Mouse (Mus musculus) thymus, adult 18-20 months (tissue): ENCODE measurements around the gene Lpcat3.

Source experiments
- DNase-seq, 2 experiments: peaks; one replicate each; pipeline ENCODE4 v3.0.0; 2022; ENCODE audit warnings: mixed read lengths in 2 of 2

The Lpcat3 gene

GRCm38 (mm10) chr6:124706061-124706627 is 43.3 kb downstream of the Lpcat3 start:
- DNase-seq, result no peak

GRCm38 (mm10) chr6:124708289-124708889 is 45.6 kb downstream of the Lpcat3 start:
- no peak for DNase-seq

GRCm38 (mm10) chr6:124711824-124712782 is 49.3 kb downstream of the Lpcat3 start, which contains the start of the genes Emg1 and Phb2:
Gene Emg1, minus strand, starts transcription at chr6:124712178.
Gene Phb2, plus strand, starts transcription at chr6:124712336.
- DNase-seq, result peak; percentile 93 to 96

- no peak for DNase-seq
Observed at GRCm38 (mm10) chr6:124712918-124713317, 50.1 kb downstream of the Lpcat3 start.

DNA sequence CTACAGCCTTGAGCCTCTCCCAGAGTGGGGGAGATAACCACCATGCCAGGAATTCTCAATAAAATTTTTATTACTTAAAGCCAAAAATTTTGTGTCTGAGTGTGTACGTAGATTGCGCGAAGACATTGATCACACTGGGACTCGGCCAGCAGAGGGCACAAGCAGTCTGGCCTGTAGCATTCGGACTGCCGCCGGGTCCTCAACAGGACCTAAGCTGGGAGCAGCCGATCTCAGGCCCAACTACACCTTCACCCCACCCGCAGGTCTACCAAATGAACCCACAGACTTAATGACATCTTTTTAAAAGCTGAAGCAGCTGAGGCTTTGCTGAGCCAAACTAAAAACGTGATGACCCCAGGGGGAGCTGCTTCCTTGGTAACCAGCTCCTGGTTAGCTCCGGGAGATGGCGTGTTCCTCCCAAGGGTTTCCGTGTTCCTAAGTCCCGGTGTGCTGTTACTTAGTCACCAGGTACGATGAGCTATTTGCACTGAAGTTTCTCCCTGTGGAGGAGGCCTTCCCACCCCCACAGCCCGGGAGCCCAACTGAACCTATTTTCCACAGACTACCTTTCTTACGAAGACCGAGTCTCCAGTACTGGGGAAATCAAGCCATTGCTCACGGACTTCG is 54.1 kb downstream of the Lpcat3 start:
- no peak for DNase-seq

- DNase-seq, result no peak
Observed at GRCm38 (mm10) chr6:124717968-124718367, 55.1 kb downstream of the Lpcat3 start.

GRCm38 (mm10) chr6:124718703-124719102 is 55.9 kb downstream of the Lpcat3 start:
- DNase-seq, result no peak

GRCm38 (mm10) chr6:124719354-124719978 is 56.6 kb downstream of the Lpcat3 start:
- DNase-seq, result no peak

- DNase-seq, result peak in 1 of 2 experiments; percentile 59
Observed at GRCm38 (mm10) chr6:124720904-124721303, 58.1 kb downstream of the Lpcat3 start.

GRCm38 (mm10) chr6:124722876-124723473 is 60.1 kb downstream of the Lpcat3 start:
- DNase-seq, result no peak

DNA sequence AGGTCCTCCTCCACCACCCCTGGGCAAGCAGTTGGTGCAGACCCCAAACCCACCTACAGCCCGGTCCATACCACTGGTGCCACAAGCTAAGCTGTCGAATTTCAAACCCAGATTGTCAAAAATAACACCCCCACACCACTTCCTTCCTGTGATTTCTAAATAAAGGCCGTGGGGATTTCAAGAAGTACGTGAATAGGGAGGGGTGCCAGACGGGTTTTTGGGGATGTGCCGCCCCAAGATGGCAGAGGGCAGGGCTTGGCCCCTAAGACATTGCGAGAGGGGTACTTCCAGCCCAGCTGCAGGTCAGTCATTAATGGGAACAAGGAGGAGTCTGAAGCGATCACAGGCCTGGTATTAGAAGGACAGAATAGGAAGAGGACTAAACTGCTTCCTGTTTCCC is 60.7 kb downstream of the Lpcat3 start:
- no peak for DNase-seq

DNA sequence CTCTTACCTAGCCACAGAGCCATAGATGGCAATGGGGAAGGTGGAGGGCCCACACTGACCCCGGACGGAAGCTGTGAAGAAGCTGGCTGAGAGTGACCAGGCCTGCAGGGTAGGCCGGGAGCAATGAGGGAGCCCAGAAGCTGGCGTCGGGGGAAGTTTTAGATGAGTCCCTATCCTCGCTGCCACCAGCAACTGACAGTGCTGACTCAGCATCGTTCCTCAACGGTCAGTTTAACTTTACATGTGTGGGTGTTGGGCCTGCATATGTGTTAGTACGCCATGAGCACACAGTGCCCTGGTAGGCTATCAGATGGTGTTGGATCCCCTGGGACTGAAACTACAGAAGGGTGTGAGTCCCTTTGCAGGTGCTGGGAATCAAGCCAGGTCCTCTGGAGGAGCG is 61.6 kb downstream of the Lpcat3 start:
- DNase-seq, result no peak

DNA sequence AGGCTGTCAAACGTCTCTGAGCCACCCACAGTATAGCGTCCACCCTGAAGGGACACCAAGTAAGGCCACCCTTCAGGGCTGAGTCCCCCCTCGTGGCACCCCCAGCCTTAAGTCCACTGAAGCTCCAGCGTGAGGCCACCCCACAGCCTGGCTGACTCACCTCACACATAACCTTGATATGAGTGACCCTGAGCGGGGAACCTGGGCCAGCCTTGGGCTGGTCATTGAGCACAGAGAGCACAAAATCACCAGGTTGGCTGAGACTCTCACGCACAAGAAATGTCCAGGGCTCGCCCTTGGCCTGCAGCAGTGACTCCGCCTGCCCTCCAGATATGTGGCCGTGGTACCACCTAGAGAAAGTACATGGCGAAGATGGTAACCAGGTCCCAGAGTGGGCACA is 65.8 kb downstream of the Lpcat3 start:
- DNase-seq, result no peak

GRCm38 (mm10) chr6:124729850-124730705 is 67.3 kb downstream of the Lpcat3 start:
- DNase-seq, result peak in 1 of 2 experiments; percentile 70

GRCm38 (mm10) chr6:124731038-124731437 is 68.2 kb downstream of the Lpcat3 start:
- DNase-seq, result peak in 1 of 2 experiments; percentile 9

DNA sequence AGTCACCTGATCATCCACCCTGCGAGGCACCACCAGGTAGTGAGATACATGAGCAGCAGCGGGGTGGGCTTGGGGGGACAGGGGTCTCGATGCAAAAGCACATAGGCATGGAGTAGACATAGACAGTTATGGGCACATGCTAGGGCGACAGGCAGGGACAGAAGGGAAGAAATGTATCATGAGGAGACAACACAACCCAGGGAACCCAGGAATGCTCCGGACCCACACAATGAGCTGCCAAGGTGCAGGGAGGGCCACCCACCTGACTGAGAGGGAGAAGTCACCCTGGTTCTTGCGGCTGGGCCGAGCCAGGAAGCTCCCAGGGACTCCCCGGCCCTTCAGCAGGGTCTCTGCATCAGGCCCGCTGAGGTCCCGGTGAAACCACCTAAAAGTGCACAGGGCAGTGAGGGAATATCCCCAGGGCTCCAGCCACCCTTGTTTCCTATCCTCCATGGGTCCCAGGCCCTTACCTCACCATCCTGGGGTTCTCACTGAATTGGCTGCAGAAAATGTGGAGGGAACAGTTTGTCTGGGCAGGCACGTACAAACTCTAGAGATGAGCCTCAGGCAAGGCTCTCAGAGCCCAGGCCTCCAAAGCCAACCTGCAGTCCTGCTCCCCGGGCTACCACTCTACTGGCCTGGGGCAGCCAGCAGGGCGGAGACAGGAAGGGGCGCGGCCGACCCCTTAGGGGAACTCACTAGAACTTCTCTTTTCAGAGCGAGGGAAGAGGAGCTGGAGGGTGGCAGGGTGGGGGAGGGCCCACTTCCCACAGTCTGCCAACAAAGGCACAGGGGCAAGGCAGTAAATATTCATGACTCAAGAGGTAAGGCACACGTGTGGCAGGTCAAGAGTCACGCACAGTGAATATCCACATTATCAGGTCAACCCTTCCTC is 69.9 kb downstream of the Lpcat3 start:
- DNase-seq, result peak; percentile 84 to 89

DNA sequence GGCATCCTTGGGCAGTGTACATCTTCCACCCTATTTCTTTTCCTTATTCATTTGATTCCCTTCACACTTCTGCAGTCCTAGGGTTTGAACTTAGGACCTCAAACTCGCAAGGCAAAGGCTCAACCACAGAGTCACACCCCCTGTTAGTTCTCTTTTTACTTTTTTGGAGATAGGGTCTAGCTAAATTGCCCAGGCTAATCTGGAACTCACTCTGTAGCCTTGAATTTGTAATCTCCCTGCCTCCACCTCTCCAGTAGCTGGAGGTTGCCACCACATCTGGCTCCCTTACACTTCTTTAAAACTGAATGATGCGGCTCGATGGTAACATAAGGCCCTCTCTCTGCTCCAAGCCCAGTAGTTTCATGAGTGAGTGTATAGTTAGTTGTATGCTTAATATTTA is 71.6 kb downstream of the Lpcat3 start:
- DNase-seq, result no peak

DNA sequence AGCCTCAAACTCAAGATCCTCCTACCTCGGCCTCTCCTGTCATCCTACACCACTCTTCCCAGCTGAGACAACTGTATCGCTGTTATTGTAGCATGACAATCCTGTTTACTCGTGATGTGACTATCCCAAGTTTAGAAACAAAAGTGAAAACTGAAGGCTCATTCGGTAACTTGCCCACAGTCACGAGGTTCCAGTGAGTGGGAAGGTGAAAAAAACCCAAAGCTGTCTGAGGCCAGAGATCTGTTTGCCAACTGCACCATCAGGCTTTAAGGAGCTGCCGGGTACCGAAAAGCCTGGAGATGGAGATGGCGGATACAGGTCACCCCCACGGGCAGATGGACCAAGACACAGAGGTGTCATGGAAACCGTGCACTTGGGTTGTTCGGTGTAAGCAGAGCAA is 74.2 kb downstream of the Lpcat3 start:
- DNase-seq, result no peak

- DNase-seq, result no peak
Observed at GRCm38 (mm10) chr6:124738511-124739023, 75.7 kb downstream of the Lpcat3 start, which contains the start of gene Ptpn6. Gene Ptpn6, minus strand, starts transcription at chr6:124738714.
